Mouse (Mus musculus) hematopoietic stem cell, adult 5-6 weeks (primary cell): ENCODE results near the gene Gbx2. TPM values are rescaled to one million over a fixed set of nuclear protein-coding genes. Genes with fewer than 3 reads are reported as not detected.

ENCODE experiments used
- ATAC-seq, 2 experiments: fragments of 125-278 bp in 1 of 2; replicated peaks in 1 of 2; 2 replicates each; pipeline ENCODE4 v1.8.0; 2016 to 2017; ENCODE audit warnings: inconsistent platforms in 2 of 2, mild to moderate bottlenecking in 2 of 2, moderate number of reproducible peaks in 2 of 2, low read depth in 1 of 2, moderate TSS enrichment in 1 of 2; ENCODE audit not compliant: low FRiP score in 2 of 2, poor library complexity in 2 of 2, severe bottlenecking in 2 of 2, insufficient read depth in 1 of 2, low TSS enrichment in 1 of 2
- total RNA-seq: library from RNA; stranded (forward); fragments of 172-1452, 232-1000 nt; gene quantifications from 2 replicates; pipeline ENCODE4 v1.2.3, GENCODE M21; 2017

Gene Gbx2
- total RNA-seq, 1 experiment from 2014 or later: 6.4 TPM

GRCm38 (mm10) chr1:89885696-89886095 is 45.3 kb downstream of the Gbx2 start:
- ATAC-seq: no peak

GRCm38 (mm10) chr1:89884335-89884734 is 46.6 kb downstream of the Gbx2 start:
- ATAC-seq: no peak

- ATAC-seq: no peak
Measured at GRCm38 (mm10) chr1:89880834-89881233, 50.1 kb downstream of the Gbx2 start.

GRCm38 (mm10) chr1:89880193-89880592 is 50.8 kb downstream of the Gbx2 start:
- no peak for ATAC-seq

DNA sequence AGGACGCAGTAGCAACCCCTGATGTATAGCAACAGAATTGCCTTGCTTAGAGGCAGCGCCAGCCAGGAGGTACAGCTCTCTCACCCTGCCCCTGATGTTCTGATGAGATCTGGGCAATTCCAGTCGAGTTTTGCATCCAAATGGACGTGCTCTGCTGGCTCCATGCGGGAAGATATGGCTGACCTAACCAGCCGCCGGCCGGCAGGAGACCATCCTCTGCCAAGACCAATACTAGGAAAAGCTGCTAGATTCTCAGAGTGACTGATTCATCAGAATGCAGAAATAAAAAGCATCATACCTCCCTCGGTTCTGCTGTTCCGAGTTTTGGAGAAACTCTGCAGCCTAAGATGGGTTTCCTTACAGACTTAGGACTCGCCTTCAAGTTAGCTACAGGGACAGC is 52.5 kb downstream of the Gbx2 start:
- no peak for ATAC-seq

Other genes starting within 250 kb of the Gbx2 start
- not detected in 2 replicates for gene Asb18, start 83.5 kb upstream of the Gbx2 start, total RNA-seq
- not detected in 2 replicates for gene Iqca, start 222.2 kb upstream of the Gbx2 start, total RNA-seq